Mouse (Mus musculus): Measurements from ENCODE around the gene 1600014C23Rik. TPM values are rescaled to one million over a fixed set of nuclear protein-coding genes. Genes with fewer than 3 reads are reported as not detected.
A peak's percentile ranks its signal among the peaks of the same experiment; 100 is the strongest.

The 1600014C23Rik gene
- total and polyA plus RNA-seq, 2 experiments from 2014 or later: 0.51 TPM; not detected in 1

DNA sequence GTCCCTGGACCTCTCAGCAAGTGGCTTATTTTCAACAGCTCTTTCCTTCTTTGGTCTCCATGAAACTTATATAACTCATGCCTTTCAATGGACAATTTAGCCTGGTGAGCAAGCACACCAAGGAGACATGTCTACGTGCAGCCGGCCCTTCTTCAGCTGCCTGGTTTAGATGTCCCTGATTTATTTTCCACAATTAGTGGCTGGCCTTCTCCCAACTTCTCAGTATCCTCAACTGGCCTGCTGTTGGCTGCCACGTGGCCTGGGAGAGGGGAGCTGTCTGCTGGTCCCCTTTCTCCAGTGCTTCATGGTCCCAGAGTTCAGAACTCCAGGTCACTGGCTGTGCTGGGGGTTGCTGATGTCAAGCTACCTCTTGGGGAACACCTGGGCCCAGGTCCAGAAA lies 28.3 kb upstream of the 1600014C23Rik start:
- Histone ChIP-seq H3K27ac (no peak overlapping the region), H3K36me3 (ENCODE audit: insufficient read depth, low read length) (no peaks in the 10 kb centered on the region), H3K9me3 (ENCODE audit: low read length) (no peaks in the 10 kb centered on the region), H3K9ac (replicated peaks; ENCODE audit: low read length) (no peak overlapping the region), H3K4me1 (ENCODE audit: insufficient read depth, low read length) (peaks cover 12% of the 10 kb centered on the region; the same call in 1 of the 2 replicates), H3K27me3 (ENCODE audit: insufficient read depth, low read length) (no peaks in the 10 kb centered on the region), H3K4me2 (ENCODE audit: low read depth, low read length) (no peak overlapping the region), H3K4me3 (ENCODE audit: low read length) (no peak overlapping the region)
- no peak for TF ChIP-seq CTCF (IDR thresholded peaks at IDR 0.05; ENCODE audit: low read depth)
- no peak for ATAC-seq
- WGBS: 39% methylated on average over 3 of the region's 3 CpGs
- no peak for DNase-seq (ENCODE audit: low spot score)

DNA sequence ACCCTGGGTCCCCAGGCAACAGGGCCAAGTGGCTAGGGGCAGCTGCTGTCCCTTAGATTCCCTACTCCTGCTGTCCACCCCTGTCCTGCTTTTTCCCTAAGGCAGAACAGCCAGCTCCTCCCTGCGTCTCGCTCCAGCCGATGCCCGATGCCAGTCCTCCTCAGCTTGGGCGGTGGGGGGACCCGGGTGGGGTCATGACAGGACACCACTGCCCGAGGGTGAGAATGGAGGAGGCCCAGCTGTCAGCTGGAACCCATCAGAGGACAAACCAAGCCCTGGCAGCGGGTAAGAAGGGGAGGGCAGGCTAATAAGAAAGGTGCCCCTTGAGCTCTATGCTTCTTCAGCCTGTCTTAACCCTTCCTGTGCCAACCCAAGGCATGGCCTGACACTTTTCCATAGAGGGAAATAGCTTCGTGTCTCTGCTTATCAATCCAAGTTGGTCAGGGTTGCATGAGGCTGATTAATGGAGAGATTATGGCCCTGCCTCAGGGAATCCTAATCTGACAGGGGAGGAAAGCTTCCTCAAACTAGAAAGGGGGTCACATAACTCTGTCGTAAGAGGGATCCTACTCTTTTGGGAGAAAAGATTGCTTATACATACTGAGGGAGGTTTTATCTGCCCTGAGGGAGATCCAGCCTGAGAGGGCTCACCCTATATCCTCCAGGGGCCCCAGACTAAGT lies 27.5 kb upstream of the 1600014C23Rik start:
- no peak overlapping the region for H3K4me3 ChIP-seq (ENCODE audit: low read length)
- H3K27me3 ChIP-seq (ENCODE audit: insufficient read depth, low read length): no peaks in the 10 kb centered on the region
- WGBS: 48% methylated on average over 10 of the region's 10 CpGs
- no peak overlapping the region for H3K4me2 ChIP-seq (ENCODE audit: low read depth, low read length)
- DNase-seq (ENCODE audit: low spot score): peak; percentile 45
- H3K27ac ChIP-seq: no peak overlapping the region
- H3K36me3 ChIP-seq (ENCODE audit: insufficient read depth, low read length): no peaks in the 10 kb centered on the region
- H3K4me1 ChIP-seq (ENCODE audit: insufficient read depth, low read length): peaks cover 16% of the 10 kb centered on the region; the same call in 1 of the 2 replicates
- no peak for TF ChIP-seq CTCF (IDR thresholded peaks at IDR 0.05; ENCODE audit: low read depth)
- no peak overlapping the region for H3K9ac ChIP-seq (replicated peaks; ENCODE audit: low read length)
- ATAC-seq: 0 out of 2 replicates have a peak, but pooled peaks have one; percentile 13
- no peaks in the 10 kb centered on the region for H3K9me3 ChIP-seq (ENCODE audit: low read length)

DNA sequence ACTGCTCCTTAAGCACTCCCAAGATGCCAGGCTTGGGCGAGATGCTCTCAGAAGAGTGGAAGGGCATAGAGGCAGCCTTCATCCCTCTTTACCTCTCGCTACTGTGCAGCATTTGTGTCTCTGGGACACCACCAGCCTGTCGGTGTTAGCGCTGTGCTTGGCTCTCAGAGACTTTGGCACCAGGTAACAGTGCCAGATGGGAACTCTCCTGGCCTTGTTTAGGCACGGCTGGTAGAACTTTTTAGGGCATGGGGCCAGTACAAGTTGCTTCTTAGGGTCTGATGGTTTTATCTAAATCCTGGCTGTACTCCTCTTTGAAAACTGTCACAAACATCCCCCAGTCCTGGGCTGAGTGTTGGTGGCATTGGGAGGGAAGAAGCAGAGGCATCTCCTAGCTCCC lies 26.1 kb upstream of the 1600014C23Rik start:
- no peak for TF ChIP-seq CTCF (IDR thresholded peaks at IDR 0.05; ENCODE audit: low read depth)
- H3K4me1 ChIP-seq (ENCODE audit: insufficient read depth, low read length): peaks cover 17% of the 10 kb centered on the region; the same call in 1 of the 2 replicates
- H3K27me3 ChIP-seq (ENCODE audit: insufficient read depth, low read length): no peaks in the 10 kb centered on the region
- DNase-seq (ENCODE audit: low spot score) (peak; percentile 43), ATAC-seq (no peak)
- no peak overlapping the region for H3K9ac ChIP-seq (replicated peaks; ENCODE audit: low read length)
- 66% methylated on average over 5 of the region's 5 CpGs for WGBS
- no peaks in the 10 kb centered on the region for H3K9me3 ChIP-seq (ENCODE audit: low read length)
- no peak overlapping the region for H3K27ac ChIP-seq
- H3K4me3 ChIP-seq (ENCODE audit: low read length): no peak overlapping the region
- no peaks in the 10 kb centered on the region for H3K36me3 ChIP-seq (ENCODE audit: insufficient read depth, low read length)
- no peak overlapping the region for H3K4me2 ChIP-seq (ENCODE audit: low read depth, low read length)

DNA sequence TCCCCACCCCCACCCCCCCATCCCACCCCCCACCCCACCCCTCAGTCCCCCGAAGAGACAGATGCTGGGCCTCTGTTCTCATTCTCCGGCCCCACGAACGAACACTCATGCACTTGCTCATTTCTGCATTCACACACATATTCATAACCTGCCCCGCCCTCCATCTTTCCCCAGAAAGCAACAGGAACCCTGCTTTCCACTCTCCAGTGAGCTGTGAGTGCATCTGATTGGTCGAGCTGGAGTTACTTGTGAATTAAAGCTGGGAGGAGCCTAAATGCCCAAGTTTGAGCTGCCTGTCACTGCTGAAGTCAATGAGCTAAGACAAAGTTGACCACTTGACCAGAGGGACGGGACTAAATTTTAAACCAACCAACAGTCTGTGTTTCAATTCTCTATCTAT lies 25.2 kb upstream of the 1600014C23Rik start:
- ATAC-seq: no peak
- no peaks in the 10 kb centered on the region for H3K27me3 ChIP-seq (ENCODE audit: insufficient read depth, low read length)
- H3K9me3 ChIP-seq (ENCODE audit: low read length): no peaks in the 10 kb centered on the region
- H3K4me2 ChIP-seq (ENCODE audit: low read depth, low read length): no peak overlapping the region
- H3K36me3 ChIP-seq (ENCODE audit: insufficient read depth, low read length): no peaks in the 10 kb centered on the region
- no peak overlapping the region for H3K27ac ChIP-seq
- H3K4me1 ChIP-seq (ENCODE audit: insufficient read depth, low read length): peaks cover 24% of the 10 kb centered on the region; the same call in 1 of the 2 replicates
- no peak overlapping the region for H3K9ac ChIP-seq (replicated peaks; ENCODE audit: low read length)
- H3K4me3 ChIP-seq (ENCODE audit: low read length): no peak overlapping the region
- WGBS: 58% methylated on average over 7 of the region's 7 CpGs
- DNase-seq (ENCODE audit: low spot score): no peak
- no peak for TF ChIP-seq CTCF (IDR thresholded peaks at IDR 0.05; ENCODE audit: low read depth)

DNA sequence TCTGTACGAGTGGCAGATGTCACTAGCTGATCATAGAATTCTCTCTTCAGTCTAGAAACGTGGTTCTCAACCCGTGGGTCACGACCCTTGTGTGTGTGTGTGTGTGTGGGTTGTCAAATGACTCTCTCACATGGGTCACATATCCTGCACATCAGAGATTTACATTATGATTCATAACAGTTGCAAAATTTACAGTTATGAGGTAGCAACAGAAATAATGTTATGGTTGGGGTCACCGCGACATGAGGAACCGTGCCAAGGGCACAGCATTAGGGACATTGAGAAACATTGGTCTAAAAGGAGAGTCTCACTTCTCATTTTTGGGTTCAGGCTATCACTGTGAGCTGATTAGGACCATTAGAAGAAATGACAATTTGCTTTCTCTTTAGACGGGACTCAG lies 24.3 kb upstream of the 1600014C23Rik start:
- no peaks in the 10 kb centered on the region for H3K9me3 ChIP-seq (ENCODE audit: low read length)
- peaks cover 25% of the 10 kb centered on the region; the same call in 1 of the 2 replicates for H3K4me1 ChIP-seq (ENCODE audit: insufficient read depth, low read length)
- no peaks in the 10 kb centered on the region for H3K36me3 ChIP-seq (ENCODE audit: insufficient read depth, low read length)
- H3K4me3 ChIP-seq (ENCODE audit: low read length): no peak overlapping the region
- no peak for TF ChIP-seq CTCF (IDR thresholded peaks at IDR 0.05; ENCODE audit: low read depth)
- no peak overlapping the region for H3K4me2 ChIP-seq (ENCODE audit: low read depth, low read length)
- ATAC-seq: no peak
- no peak overlapping the region for H3K9ac ChIP-seq (replicated peaks; ENCODE audit: low read length)
- no peaks in the 10 kb centered on the region for H3K27me3 ChIP-seq (ENCODE audit: insufficient read depth, low read length)
- WGBS: 83% methylated on average over 8 of the region's 8 CpGs
- no peak for DNase-seq (ENCODE audit: low spot score)
- H3K27ac ChIP-seq: no peak overlapping the region

DNA sequence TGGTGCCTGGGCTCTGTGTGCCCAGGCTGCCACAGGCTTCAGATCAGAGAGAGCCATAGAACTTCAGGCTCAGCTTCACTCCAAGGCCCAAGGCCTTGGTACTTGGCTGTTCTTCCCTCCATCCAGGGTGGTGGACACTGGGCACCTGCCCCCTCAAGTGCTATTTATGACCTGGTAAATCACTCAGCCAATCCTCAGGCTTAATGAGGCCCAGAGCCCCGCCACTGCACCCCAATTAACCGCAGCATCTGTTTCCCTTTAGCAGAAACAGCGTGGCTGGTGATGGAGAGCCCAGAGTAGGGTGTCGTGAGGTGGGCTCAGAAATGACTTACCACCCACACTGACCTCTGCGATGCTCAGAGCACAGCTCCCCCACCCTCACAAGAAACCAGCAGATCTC lies 23.2 kb upstream of the 1600014C23Rik start:
- Histone ChIP-seq H3K9ac (replicated peaks; ENCODE audit: low read length) (no peak overlapping the region), H3K4me1 (ENCODE audit: insufficient read depth, low read length) (peaks cover 19% of the 10 kb centered on the region; the same call in 1 of the 2 replicates), H3K4me3 (ENCODE audit: low read length) (no peak overlapping the region), H3K36me3 (ENCODE audit: insufficient read depth, low read length) (no peaks in the 10 kb centered on the region), H3K27me3 (ENCODE audit: insufficient read depth, low read length) (no peaks in the 10 kb centered on the region), H3K4me2 (ENCODE audit: low read depth, low read length) (no peak overlapping the region), H3K27ac (no peak overlapping the region), H3K9me3 (ENCODE audit: low read length) (no peaks in the 10 kb centered on the region)
- no peak for TF ChIP-seq CTCF (IDR thresholded peaks at IDR 0.05; ENCODE audit: low read depth)
- no peak for DNase-seq (ENCODE audit: low spot score)
- 74% methylated on average over 5 of the region's 5 CpGs for WGBS
- no peak for ATAC-seq

DNA sequence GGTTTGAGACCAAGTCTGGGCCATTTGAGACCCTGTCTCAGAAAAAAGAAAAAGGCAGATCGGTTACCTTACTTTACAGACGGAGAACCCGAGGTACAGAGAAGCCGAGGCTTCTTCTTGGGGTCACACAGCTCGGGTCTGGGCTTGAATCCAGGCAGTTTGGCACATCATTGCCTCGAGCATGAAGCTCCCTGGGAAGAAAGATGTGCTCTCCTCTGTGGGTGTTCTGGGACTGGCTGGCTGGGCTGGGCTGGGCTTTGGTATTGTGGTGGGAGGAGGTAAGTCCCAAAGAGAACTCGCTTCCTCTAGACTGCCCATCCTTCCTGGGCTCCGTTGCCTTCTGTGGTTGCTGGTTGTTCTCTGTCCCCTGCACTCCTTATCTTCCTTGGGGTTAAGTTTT lies 22.7 kb upstream of the 1600014C23Rik start:
- WGBS: 57% methylated on average over 8 of the region's 8 CpGs
- DNase-seq (ENCODE audit: low spot score): peak; percentile 25

More for the DNA sequence above, 22.7 kb upstream of the 1600014C23Rik start:
- Histone ChIP-seq H3K27me3 (ENCODE audit: insufficient read depth, low read length) (no peaks in the 10 kb centered on the region), H3K4me2 (ENCODE audit: low read depth, low read length) (no peak overlapping the region), H3K4me1 (ENCODE audit: insufficient read depth, low read length) (peaks cover 14% of the 10 kb centered on the region; the same call in 1 of the 2 replicates), H3K36me3 (ENCODE audit: insufficient read depth, low read length) (no peaks in the 10 kb centered on the region), H3K9me3 (ENCODE audit: low read length) (no peaks in the 10 kb centered on the region), H3K4me3 (ENCODE audit: low read length) (no peak overlapping the region), H3K9ac (replicated peaks; ENCODE audit: low read length) (no peak overlapping the region), H3K27ac (no peak overlapping the region)
- no peak for TF ChIP-seq CTCF (IDR thresholded peaks at IDR 0.05; ENCODE audit: low read depth)
- no peak for ATAC-seq
